Mouse (Mus musculus): ENCODE measurements around the gene Dntt. TPM values are rescaled to one million over a fixed set of nuclear protein-coding genes. Genes with fewer than 3 reads are reported as not detected.
A peak's percentile ranks its signal among the peaks of the same experiment; 100 is the strongest.

The Dntt gene
- total RNA-seq, 1 experiment: not detected

DNA sequence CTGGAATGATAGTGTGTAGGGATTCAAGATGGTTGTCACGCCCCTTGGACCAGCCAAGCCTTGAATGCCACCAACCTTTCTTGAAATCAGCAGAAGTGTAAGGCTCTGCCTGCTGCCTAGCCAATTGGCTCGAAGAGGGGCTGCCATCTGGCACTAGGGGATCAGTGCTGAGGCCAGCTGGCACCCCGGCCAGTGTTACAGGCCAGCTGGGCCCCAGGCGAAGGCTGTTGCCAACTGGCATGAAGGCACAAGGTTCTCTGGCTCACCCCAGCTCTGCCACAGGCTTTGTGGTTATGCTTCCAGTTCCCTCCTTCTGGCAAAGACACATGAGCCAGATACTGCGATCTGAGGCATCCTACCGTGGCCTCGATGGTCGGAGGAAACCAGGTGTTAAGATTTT, 72.3 kb downstream of the Dntt start:
- H3K4me3 ChIP-seq (ENCODE audit: insufficient read depth in 1 of 2, low read depth in 1 of 2, low read length in 2 of 2, poor library complexity in 1 of 2, severe bottlenecking in 1 of 2): no peak overlapping the region
- in situ Hi-C loops (cut with MboI; ENCODE audit: low sequenced_read_pairs in 2 of 2, unreplicated experiment in 2 of 2): no loop called here
- H3K36me3 ChIP-seq (ENCODE audit: control insufficient read depth, insufficient read depth, low read length, poor library complexity, severe bottlenecking): no peaks in the 10 kb centered on the region
- DNase-seq (ENCODE audit: low read depth, low spot score): no peak
- H3K4me1 ChIP-seq (ENCODE audit: control insufficient read depth in 2 of 2, insufficient read depth in 2 of 2, low read length in 2 of 2, poor library complexity in 1 of 2): no peaks in the 10 kb centered on the region
- H3K9ac ChIP-seq (ENCODE audit: insufficient read depth, low read depth, low read length, poor library complexity, severe bottlenecking): no peak overlapping the region
- TF ChIP-seq HCFC1 (IDR thresholded peaks at IDR 0.05; ENCODE audit: borderline replicate concordance, insufficient read depth, low read length): no peak
- TF ChIP-seq ZNF384 (IDR thresholded peaks at IDR 0.05; ENCODE audit: low read depth, low read length): no peak
- no peak for TF ChIP-seq MAFK (IDR thresholded peaks at IDR 0.05; ENCODE audit: insufficient read depth, low read depth, low read length)
- no peak for TF ChIP-seq ZC3H11A (IDR thresholded peaks at IDR 0.05; ENCODE audit: borderline replicate concordance, low read depth, low read length)
- no peak for TF ChIP-seq CHD2 (IDR thresholded peaks at IDR 0.05; ENCODE audit: low read depth, low read length)
- no peak overlapping the region for H3K27ac ChIP-seq (ENCODE audit: insufficient read depth, low read depth, low read length, poor library complexity, severe bottlenecking)
- no peaks in the 10 kb centered on the region for H3K9me3 ChIP-seq (ENCODE audit: control insufficient read depth, insufficient read depth, low read depth, low read length)

DNA sequence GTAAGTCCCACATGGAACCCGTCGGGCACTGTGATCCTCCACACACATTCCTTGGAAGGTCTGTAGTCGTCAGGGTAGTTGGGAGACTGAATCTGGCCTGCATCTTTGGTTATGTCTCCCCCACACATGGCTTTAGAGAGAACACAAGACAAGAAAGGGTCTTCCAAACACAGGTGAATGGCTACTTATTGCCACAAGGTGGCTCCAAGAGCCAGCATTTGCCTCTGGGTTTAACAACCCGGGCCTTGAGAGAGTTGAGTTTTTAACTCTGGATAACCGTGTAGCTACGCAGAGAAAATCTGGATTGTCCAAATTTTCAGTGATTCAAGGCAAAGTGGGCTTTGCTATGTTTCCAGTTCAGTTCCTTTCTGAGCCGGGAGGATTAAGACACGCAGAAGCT, 75.8 kb downstream of the Dntt start:
- H3K9me3 ChIP-seq (ENCODE audit: control insufficient read depth, insufficient read depth, low read depth, low read length): no peaks in the 10 kb centered on the region
- TF ChIP-seq ZC3H11A (IDR thresholded peaks at IDR 0.05; ENCODE audit: borderline replicate concordance, low read depth, low read length): peak; percentile 75; the same call in 1 of the 2 replicates
- TF ChIP-seq HCFC1 (IDR thresholded peaks at IDR 0.05; ENCODE audit: borderline replicate concordance, insufficient read depth, low read length): no peak
- peak; percentile 30 for DNase-seq (ENCODE audit: low read depth, low spot score)
- no peaks in the 10 kb centered on the region for H3K4me1 ChIP-seq (ENCODE audit: control insufficient read depth in 2 of 2, insufficient read depth in 2 of 2, low read length in 2 of 2, poor library complexity in 1 of 2)
- no peaks in the 10 kb centered on the region for H3K36me3 ChIP-seq (ENCODE audit: control insufficient read depth, insufficient read depth, low read length, poor library complexity, severe bottlenecking)
- in situ Hi-C loops (cut with MboI; ENCODE audit: low sequenced_read_pairs in 2 of 2, unreplicated experiment in 2 of 2): no loop called here
- no peak overlapping the region for H3K9ac ChIP-seq (ENCODE audit: insufficient read depth, low read depth, low read length, poor library complexity, severe bottlenecking)
- no peak overlapping the region for H3K4me3 ChIP-seq (ENCODE audit: insufficient read depth in 1 of 2, low read depth in 1 of 2, low read length in 2 of 2, poor library complexity in 1 of 2, severe bottlenecking in 1 of 2)
- no peak overlapping the region for H3K27ac ChIP-seq (ENCODE audit: insufficient read depth, low read depth, low read length, poor library complexity, severe bottlenecking)

DNA sequence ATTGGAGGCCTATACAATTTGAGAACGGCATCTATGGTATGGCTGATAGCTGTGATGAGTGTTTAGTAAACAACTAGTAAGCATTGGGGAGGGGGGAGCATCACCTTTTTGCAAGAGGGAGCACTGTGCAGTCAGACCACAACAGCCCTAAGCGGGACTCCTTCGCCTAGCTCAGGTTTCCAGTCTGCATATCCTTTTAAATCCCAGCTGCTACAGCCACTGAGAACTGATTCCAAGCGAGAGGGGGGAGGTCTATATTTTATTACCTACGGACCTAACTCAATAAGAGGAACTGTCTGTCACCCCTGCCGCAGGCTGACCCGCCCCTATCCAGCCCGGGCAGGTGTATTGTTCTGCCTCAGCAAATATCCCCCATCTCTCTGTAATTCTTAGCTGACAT, 78.5 kb downstream of the Dntt start:
- H3K9ac ChIP-seq (ENCODE audit: insufficient read depth, low read depth, low read length, poor library complexity, severe bottlenecking): no peak overlapping the region
- H3K9me3 ChIP-seq (ENCODE audit: control insufficient read depth, insufficient read depth, low read depth, low read length): no peaks in the 10 kb centered on the region
- no peak overlapping the region for H3K27ac ChIP-seq (ENCODE audit: insufficient read depth, low read depth, low read length, poor library complexity, severe bottlenecking)
- in situ Hi-C loops (cut with MboI; ENCODE audit: low sequenced_read_pairs in 2 of 2, unreplicated experiment in 2 of 2): no loop called here
- H3K36me3 ChIP-seq (ENCODE audit: control insufficient read depth, insufficient read depth, low read length, poor library complexity, severe bottlenecking): no peaks in the 10 kb centered on the region
- H3K4me3 ChIP-seq (ENCODE audit: insufficient read depth in 1 of 2, low read depth in 1 of 2, low read length in 2 of 2, poor library complexity in 1 of 2, severe bottlenecking in 1 of 2): no peak overlapping the region
- H3K4me1 ChIP-seq (ENCODE audit: control insufficient read depth in 2 of 2, insufficient read depth in 2 of 2, low read length in 2 of 2, poor library complexity in 1 of 2): no peaks in the 10 kb centered on the region
- TF ChIP-seq CHD2 (IDR thresholded peaks at IDR 0.05; ENCODE audit: low read depth, low read length) (no peak), ZNF384 (IDR thresholded peaks at IDR 0.05; ENCODE audit: low read depth, low read length) (no peak), MAFK (IDR thresholded peaks at IDR 0.05; ENCODE audit: insufficient read depth, low read depth, low read length) (no peak), ZC3H11A (IDR thresholded peaks at IDR 0.05; ENCODE audit: borderline replicate concordance, low read depth, low read length) (no peak), HCFC1 (IDR thresholded peaks at IDR 0.05; ENCODE audit: borderline replicate concordance, insufficient read depth, low read length) (no peak)
- DNase-seq (ENCODE audit: low read depth, low spot score): no peak

DNA sequence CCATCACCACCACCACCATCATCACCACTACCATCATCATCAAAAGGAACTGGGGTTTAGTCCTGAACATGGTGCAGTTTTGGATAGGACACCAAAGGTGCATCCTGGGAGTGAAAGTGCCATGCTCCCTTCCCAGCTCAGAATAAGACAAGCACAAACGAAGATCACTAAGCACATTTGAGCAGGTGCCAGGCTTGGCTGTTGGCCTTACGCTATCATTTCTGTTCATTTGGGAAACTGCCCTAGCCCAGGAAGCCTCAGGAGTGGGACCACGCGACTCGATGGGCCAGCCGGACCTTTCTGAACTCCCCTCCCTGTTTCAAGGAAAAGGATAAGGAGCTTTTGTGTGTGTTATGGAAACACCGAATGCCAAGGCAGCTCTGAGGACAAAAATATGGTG, 79.6 kb downstream of the Dntt start:
- no peak overlapping the region for H3K4me3 ChIP-seq (ENCODE audit: insufficient read depth in 1 of 2, low read depth in 1 of 2, low read length in 2 of 2, poor library complexity in 1 of 2, severe bottlenecking in 1 of 2)
- H3K9ac ChIP-seq (ENCODE audit: insufficient read depth, low read depth, low read length, poor library complexity, severe bottlenecking): no peak overlapping the region
- no peaks in the 10 kb centered on the region for H3K36me3 ChIP-seq (ENCODE audit: control insufficient read depth, insufficient read depth, low read length, poor library complexity, severe bottlenecking)
- in situ Hi-C loops (cut with MboI; ENCODE audit: low sequenced_read_pairs in 2 of 2, unreplicated experiment in 2 of 2): no loop called here
- H3K4me1 ChIP-seq (ENCODE audit: control insufficient read depth in 2 of 2, insufficient read depth in 2 of 2, low read length in 2 of 2, poor library complexity in 1 of 2): no peaks in the 10 kb centered on the region
- no peak overlapping the region for H3K27ac ChIP-seq (ENCODE audit: insufficient read depth, low read depth, low read length, poor library complexity, severe bottlenecking)
- no peaks in the 10 kb centered on the region for H3K9me3 ChIP-seq (ENCODE audit: control insufficient read depth, insufficient read depth, low read depth, low read length)
- TF ChIP-seq ZNF384 (IDR thresholded peaks at IDR 0.05; ENCODE audit: low read depth, low read length) (no peak), ZC3H11A (IDR thresholded peaks at IDR 0.05; ENCODE audit: borderline replicate concordance, low read depth, low read length) (no peak), MAFK (IDR thresholded peaks at IDR 0.05; ENCODE audit: insufficient read depth, low read depth, low read length) (no peak), HCFC1 (IDR thresholded peaks at IDR 0.05; ENCODE audit: borderline replicate concordance, insufficient read depth, low read length) (no peak), CHD2 (IDR thresholded peaks at IDR 0.05; ENCODE audit: low read depth, low read length) (no peak)
- DNase-seq (ENCODE audit: low read depth, low spot score): no peak

Other genes starting within 250 kb of the Dntt start
- gene Ccnj, start 198.0 kb upstream of the Dntt start, total RNA-seq (2012; rRNA removed): 5.9 and 6.7 TPM in 2 replicates
- 25.8 and 32.9 TPM in 2 replicates for gene Zfp518a, start 134.6 kb upstream of the Dntt start, total RNA-seq (2012; rRNA removed)
- 0.90 and 1.7 TPM in 2 replicates for gene Blnk, start 34.7 kb upstream of the Dntt start, total RNA-seq (2012; rRNA removed)
- gene Opalin, start 47.8 kb downstream of the Dntt start, total RNA-seq (2012; rRNA removed): not detected in 2 replicates
- 0.09 TPM in 1 of 2 replicates, not detected in the other for gene Tll2, start 177.6 kb downstream of the Dntt start, total RNA-seq (2012; rRNA removed)
- gene Tm9sf3, start 234.7 kb downstream of the Dntt start, total RNA-seq (2012; rRNA removed): 112 and 117 TPM in 2 replicates